Mouse (Mus musculus): ENCODE results near the gene Idh3a.
A peak's percentile ranks its signal among the peaks of the same experiment; 100 is the strongest.

DNA sequence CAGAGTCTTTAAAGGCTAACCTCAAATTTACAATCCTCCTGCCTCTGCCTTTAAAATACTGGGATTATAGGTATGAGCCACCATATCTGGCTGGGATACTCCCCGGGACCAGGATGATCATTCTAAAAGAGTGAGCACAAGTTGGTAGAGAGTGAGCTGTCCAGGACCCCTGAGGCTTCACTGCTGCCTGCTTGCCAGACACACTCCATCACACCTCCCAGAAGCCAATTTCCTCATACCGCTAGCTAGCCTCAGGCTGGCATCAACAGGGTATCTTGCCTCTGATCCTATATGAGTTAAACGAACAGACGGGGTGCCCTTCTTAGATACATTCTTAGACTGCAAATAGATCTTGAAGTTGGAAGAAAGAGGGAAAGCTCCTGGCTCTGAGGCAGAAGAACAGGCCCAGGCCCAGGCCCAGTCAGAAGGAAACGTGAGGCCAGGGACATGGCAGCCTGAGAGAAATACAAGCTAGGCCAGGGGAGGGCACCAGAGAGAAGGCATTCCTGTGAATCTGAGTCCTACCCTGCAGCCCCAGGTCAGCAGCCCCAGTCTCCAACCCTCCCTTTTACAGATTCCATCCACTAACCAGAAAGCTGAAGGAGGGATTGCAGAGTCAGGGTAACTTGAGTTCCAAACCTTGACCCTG, 43.6 kb downstream of the Idh3a start:
- TF ChIP-seq POLR2A (IDR thresholded peaks at IDR 0.05; ENCODE audit: extremely low read depth, insufficient read depth, low read length) (no peak), CTCF (IDR thresholded peaks at IDR 0.05; ENCODE audit: extremely low read depth, insufficient read depth, low read length) (0 out of 2 replicates have a peak, but pooled peaks have one; percentile 8)

Measured in cortical plate, adult 2 months (tissue).